15 mouse cellular contexts compared by ENCODE assay signal in the genomic region with DNA sequence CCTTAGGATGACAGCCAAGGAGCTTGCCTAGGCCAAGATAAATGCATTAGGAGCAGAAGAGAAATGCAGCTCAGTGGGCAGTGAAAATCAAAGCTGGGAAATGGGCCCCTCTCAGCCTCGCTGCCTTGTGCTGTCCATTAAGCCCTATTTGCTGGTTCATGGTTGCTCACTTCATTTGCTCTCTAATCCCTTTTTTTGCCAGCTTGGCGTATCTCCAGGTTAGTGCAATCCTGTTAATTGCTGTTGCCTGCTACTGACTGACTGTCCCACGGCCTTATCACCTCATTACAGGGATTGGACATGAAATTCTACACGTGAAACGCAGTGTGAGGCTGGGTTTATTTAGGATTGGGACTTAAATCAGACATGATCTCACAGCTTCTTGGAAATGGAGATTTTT.
DNase-seq lines count a peak whose midpoint lies in the region; ATAC-seq and TF ChIP-seq lines count a peak whose summit lies in the region.
"Had no signal": no experiment of that assay in that cellular context is flagged by ENCODE, and none has a peak within 500 bp of the region (broad histone marks: within the 10 kb centered on the region; RNA-seq: fewer than 3 reads in every experiment).

No protein-coding gene starts in this region.

- no peak overlapping the region for H3K27ac ChIP-seq in liver, adult 2 months (replicated peaks; ENCODE audit: insufficient read depth, low read depth, low read length)
- H3K27ac ChIP-seq in liver, embryonic 11.5 days (ENCODE audit: low read depth, low read length) = no peak overlapping the region
- H3K27ac ChIP-seq in forebrain, embryonic 14.5 days (ENCODE audit: low read depth, low read length) = no peak overlapping the region
- H3K27ac ChIP-seq: layer of hippocampus, adult 2 months; liver, embryonic 14.5 days had no signal

- no peaks in the 10 kb centered on the region for H3K27me3 ChIP-seq in liver, adult 2 months (ENCODE audit: control insufficient read depth, insufficient read depth, low read length)
- H3K27me3 ChIP-seq in liver, embryonic 11.5 days (replicated peaks; ENCODE audit: control insufficient read depth, insufficient read depth, low read length) = no peaks in the 10 kb centered on the region
- no peaks in the 10 kb centered on the region for H3K27me3 ChIP-seq in forebrain, embryonic 14.5 days (replicated peaks; ENCODE audit: control insufficient read depth, insufficient read depth, low read length)

- H3K4me1 ChIP-seq in liver, adult 2 months (ENCODE audit: control insufficient read depth, insufficient read depth, low read length) = no peaks in the 10 kb centered on the region
- no peaks in the 10 kb centered on the region for H3K4me1 ChIP-seq in liver, embryonic 11.5 days (replicated peaks; ENCODE audit: control insufficient read depth, insufficient read depth, low read length)
- 0 out of 2 replicates have a peak, but pooled peaks cover 2% of the 10 kb centered on the region for H3K4me1 ChIP-seq in forebrain, embryonic 14.5 days (ENCODE audit: control insufficient read depth, insufficient read depth, low read length)

- no peaks in the 10 kb centered on the region for H3K36me3 ChIP-seq in liver, adult 2 months (ENCODE audit: control insufficient read depth, insufficient read depth, low read length)
- no peaks in the 10 kb centered on the region for H3K36me3 ChIP-seq in liver, embryonic 11.5 days (ENCODE audit: control insufficient read depth, insufficient read depth, low read length)
- no peaks in the 10 kb centered on the region for H3K36me3 ChIP-seq in forebrain, embryonic 14.5 days (ENCODE audit: control insufficient read depth, insufficient read depth, low read length)
- H3K36me3 ChIP-seq: G1E had no signal

- H3K4me2 ChIP-seq in liver, embryonic 11.5 days = no peak overlapping the region
- no peak overlapping the region for H3K4me2 ChIP-seq in forebrain, embryonic 14.5 days (ENCODE audit: low read length)

- no peaks in the 10 kb centered on the region for H3K79me2 ChIP-seq in liver, adult 2 months (ENCODE audit: control insufficient read depth, insufficient read depth, low read length)

- TF ChIP-seq POLR2A in liver, adult 2 months (IDR thresholded peaks at IDR 0.05; ENCODE audit: extremely low read depth, insufficient read depth, low read length) = no peak

- 82% methylated on average over 5 of the region's 5 CpGs for WGBS in liver, adult 2 months
- 76% methylated on average over 5 of the region's 5 CpGs for WGBS in liver, embryonic 11.5 days
- WGBS in forebrain, embryonic 14.5 days = 8% methylated on average over 5 of the region's 5 CpGs

- no peak overlapping the region for H3K9ac ChIP-seq in liver, adult 2 months (ENCODE audit: low read depth, low read length)
- no peak overlapping the region for H3K9ac ChIP-seq in liver, embryonic 11.5 days (ENCODE audit: low read depth, low read length)
- no peak overlapping the region for H3K9ac ChIP-seq in forebrain, embryonic 14.5 days (ENCODE audit: low read length)
- H3K9ac ChIP-seq: liver, embryonic 14.5 days had no signal

- DNase-seq in cerebellum, postnatal 14 days = peak; percentile 55 to 67
- DNase-seq in cerebellum, adult 9-10 months = no peak
- DNase-seq in liver, adult 2 months (ENCODE audit: extremely low read depth, low read depth, low spot score) = peak; percentile 16
- DNase-seq in liver, embryonic 11.5 days (ENCODE audit: low spot score) = no peak
- peak; percentile 71 for DNase-seq in forebrain, embryonic 14.5 days (ENCODE audit: low spot score)
- peak; percentile 1 for DNase-seq in retina, adult 2 months (ENCODE audit: low read depth, low spot score)
- no peak for DNase-seq in c-Kit-positive CD71-positive TER-119-positive erythroid progenitor cells, embryonic 14.5 days (ENCODE audit: low spot score)
- no peak for DNase-seq in gastrocnemius, postnatal 4 days (ENCODE audit: low spot score in 2 of 2)
- DNase-seq: gastrocnemius, postnatal 25 days; kidney, adult 9 months had no signal

- H3K9me3 ChIP-seq in liver, embryonic 11.5 days (ENCODE audit: control insufficient read depth, low read length) = no peaks in the 10 kb centered on the region
- H3K9me3 ChIP-seq in forebrain, embryonic 14.5 days (replicated peaks; ENCODE audit: control insufficient read depth, low read length) = no peaks in the 10 kb centered on the region

- no peak overlapping the region for H3K4me3 ChIP-seq in liver, adult 2 months (ENCODE audit: insufficient read depth, low read depth, low read length)
- no peak overlapping the region for H3K4me3 ChIP-seq in liver, embryonic 11.5 days (ENCODE audit: low read depth, low read length)
- no peak overlapping the region for H3K4me3 ChIP-seq in forebrain, embryonic 14.5 days (ENCODE audit: low read depth, low read length)
- H3K4me3 ChIP-seq: erythroblast, embryonic 14.5 days; layer of hippocampus, adult 2 months had no signal

- TF ChIP-seq CTCF in liver, adult 2 months (IDR thresholded peaks at IDR 0.05; ENCODE audit: low read depth, low read length) = no peak

- no peak for ATAC-seq in liver, embryonic 11.5 days (replicated peaks; ENCODE audit: low FRiP score)
- ATAC-seq in forebrain, embryonic 14.5 days = peak; percentile 71
- ATAC-seq: activated CD4-positive, CD25-positive, alpha-beta regulatory T cell, adult 4 months had no signal

Comparison
In these comparisons a context has a peak if more than half of its experiments do, and no peak if none do; other contexts are left out.
1. DNase-seq: peak in cerebellum, postnatal 14 days (2 of 2), liver, adult 2 months (single experiment), forebrain, embryonic 14.5 days (single experiment) and retina, adult 2 months (single experiment); none in cerebellum, adult 9-10 months (single experiment), liver, embryonic 11.5 days (single experiment), c-Kit-positive CD71-positive TER-119-positive erythroid progenitor cells, embryonic 14.5 days (single experiment) and gastrocnemius, postnatal 4 days (0 of 2).